Mouse (Mus musculus): ENCODE results near the gene Slc9a1.

DNA sequence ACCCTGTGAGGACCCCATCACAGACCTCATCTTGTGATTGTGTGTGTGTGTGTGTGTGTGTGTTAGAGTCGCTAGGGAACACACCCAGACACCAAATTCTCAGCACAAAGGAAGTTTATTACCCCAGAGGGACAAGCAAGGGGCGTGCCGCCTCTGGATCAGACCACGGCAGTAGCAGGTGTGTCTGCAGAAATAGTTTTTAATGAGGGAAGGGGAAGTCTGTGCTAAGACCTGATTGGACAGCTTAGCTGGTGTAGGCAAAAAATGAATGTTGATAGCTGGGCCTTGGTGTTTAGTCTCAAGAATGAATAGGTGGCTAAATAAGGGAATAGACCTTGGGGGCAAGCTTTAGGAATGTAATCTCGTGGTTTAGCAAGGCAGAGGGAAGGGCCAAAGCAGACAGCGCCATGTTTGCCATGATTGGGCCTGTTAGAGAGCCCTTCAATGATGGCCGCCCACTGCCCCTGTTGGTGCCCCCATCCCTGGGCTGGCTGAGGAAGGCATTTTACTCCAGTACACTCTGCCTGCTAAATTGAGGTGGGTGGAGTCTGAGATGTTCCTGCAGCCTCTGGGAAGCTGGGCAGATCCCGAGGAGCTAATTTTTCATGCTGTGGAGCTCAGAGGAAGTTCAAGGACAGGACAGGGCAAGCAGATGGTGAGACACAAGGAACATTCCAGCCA is 79.3 kb downstream of the Slc9a1 start:
- no peak for TF ChIP-seq CTCF (IDR thresholded peaks at IDR 0.05; ENCODE audit: insufficient read depth, low read depth, low read length)
- TF ChIP-seq POLR2A (IDR thresholded peaks at IDR 0.05; ENCODE audit: insufficient read depth, low read depth, low read length): no peak
